Mouse (Mus musculus): ENCODE data around the gene Atp6v1a. TPM values are rescaled to one million over a fixed set of nuclear protein-coding genes. Genes with fewer than 3 reads are reported as not detected.

The Atp6v1a gene
- polyA plus RNA-seq (2016; fragmentation: Nextera tagmentation; extraction: Ambion mirVana) = 38.1 and 39.2 TPM in 2 replicates

- peak; percentile 96 for DNase-seq (ENCODE audit: low spot score)
- Histone ChIP-seq H3K4me3 (peak within 1 kb of the TSS; percentile 95), H3K4me1 (peaks cover 11% of the 10 kb centered on the region), H3K27ac (peak within 1 kb of the TSS; percentile 96), H3K36me3 (no peaks in the 10 kb centered on the region), H3K27me3 (ENCODE audit: insufficient read depth, poor library complexity, severe bottlenecking) (no peaks in the 10 kb centered on the region), H3K9me3 (no peaks in the 10 kb centered on the region)
- WGBS = under 1% methylated on average over 71 of the region's 71 CpGs
These were observed at the start of gene Atp6v1a, which contains the start of gene Naa50 for GRCm38 (mm10) chr16:44139536-44140185. Gene Atp6v1a (minus strand): TSS chr16:44139705. Gene Naa50 (plus strand): TSS chr16:44139830.

- no peak overlapping the region for H3K4me3 ChIP-seq
- H3K4me1 ChIP-seq = peaks cover 5% of the 10 kb centered on the region; the same call in 1 of the 2 replicates
- WGBS = 79% methylated on average over 3 of the region's 3 CpGs
- no peak for DNase-seq (ENCODE audit: low spot score)
- H3K36me3 ChIP-seq = peaks cover 9% of the 10 kb centered on the region; the same call in 1 of the 2 replicates
- no peaks in the 10 kb centered on the region for H3K27me3 ChIP-seq (ENCODE audit: insufficient read depth, poor library complexity, severe bottlenecking)
- no peak overlapping the region for H3K27ac ChIP-seq
- peaks cover 3% of the 10 kb centered on the region; the same call in 1 of the 2 replicates for H3K9me3 ChIP-seq
These were observed 49.3 kb upstream of the Atp6v1a start for GRCm38 (mm10) chr16:44188766-44189165.

- H3K27me3 ChIP-seq (ENCODE audit: insufficient read depth, poor library complexity, severe bottlenecking) = no peaks in the 10 kb centered on the region
- no peaks in the 10 kb centered on the region; the same call in 1 of the 2 replicates for H3K4me1 ChIP-seq
- H3K9me3 ChIP-seq = peaks cover 3% of the 10 kb centered on the region; the same call in 1 of the 2 replicates
- no peak overlapping the region for H3K27ac ChIP-seq
- H3K36me3 ChIP-seq = peaks cover 11% of the 10 kb centered on the region; the same call in 1 of the 2 replicates
- WGBS = 95% methylated on average over 4 of the region's 4 CpGs
- DNase-seq (ENCODE audit: low spot score) = no peak
- H3K4me3 ChIP-seq = no peak overlapping the region
These were observed 47.7 kb upstream of the Atp6v1a start for GRCm38 (mm10) chr16:44187172-44187571.

- no peak for DNase-seq (ENCODE audit: low spot score)
- Histone ChIP-seq H3K9me3 (peaks cover 3% of the 10 kb centered on the region; the same call in 1 of the 2 replicates), H3K36me3 (peaks cover 14% of the 10 kb centered on the region; the same call in 1 of the 2 replicates), H3K4me1 (no peaks in the 10 kb centered on the region), H3K4me3 (no peak overlapping the region), H3K27me3 (ENCODE audit: insufficient read depth, poor library complexity, severe bottlenecking) (no peaks in the 10 kb centered on the region), H3K27ac (no peak overlapping the region)
- WGBS = 88% methylated on average over 3 of the region's 3 CpGs
These were observed 45.3 kb upstream of the Atp6v1a start for GRCm38 (mm10) chr16:44184769-44185168.

GRCm38 (mm10) chr16:44182597-44182996 lies 43.1 kb upstream of the Atp6v1a start:
- peaks cover 10% of the 10 kb centered on the region; the same call in 1 of the 2 replicates for H3K36me3 ChIP-seq
- H3K4me1 ChIP-seq = 0 out of 2 replicates have a peak, but pooled peaks cover 5% of the 10 kb centered on the region
- no peaks in the 10 kb centered on the region for H3K9me3 ChIP-seq
- no peak overlapping the region for H3K4me3 ChIP-seq
- 87% methylated on average over 1 of the region's 1 CpGs for WGBS
- no peak for DNase-seq (ENCODE audit: low spot score)
- no peak overlapping the region for H3K27ac ChIP-seq
- no peaks in the 10 kb centered on the region for H3K27me3 ChIP-seq (ENCODE audit: insufficient read depth, poor library complexity, severe bottlenecking)

GRCm38 (mm10) chr16:44178555-44178954 lies 39.0 kb upstream of the Atp6v1a start:
- H3K27ac ChIP-seq = no peak overlapping the region
- 66% methylated on average over 1 of the region's 1 CpGs for WGBS
- H3K27me3 ChIP-seq (ENCODE audit: insufficient read depth, poor library complexity, severe bottlenecking) = no peaks in the 10 kb centered on the region
- H3K4me3 ChIP-seq = no peak overlapping the region
- H3K4me1 ChIP-seq = peaks cover 21% of the 10 kb centered on the region
- DNase-seq (ENCODE audit: low spot score) = no peak
- H3K9me3 ChIP-seq = no peaks in the 10 kb centered on the region
- peaks cover 9% of the 10 kb centered on the region; the same call in 1 of the 2 replicates for H3K36me3 ChIP-seq

GRCm38 (mm10) chr16:44176511-44176910 lies 37.0 kb upstream of the Atp6v1a start:
- no peaks in the 10 kb centered on the region for H3K9me3 ChIP-seq
- peak; percentile 68 for DNase-seq (ENCODE audit: low spot score)
- H3K27me3 ChIP-seq (ENCODE audit: insufficient read depth, poor library complexity, severe bottlenecking) = no peaks in the 10 kb centered on the region
- WGBS = 86% methylated on average over 2 of the region's 2 CpGs
- no peak overlapping the region for H3K4me3 ChIP-seq
- H3K4me1 ChIP-seq = peaks cover 21% of the 10 kb centered on the region
- no peak overlapping the region for H3K27ac ChIP-seq
- peaks cover 4% of the 10 kb centered on the region; the same call in 1 of the 2 replicates for H3K36me3 ChIP-seq

GRCm38 (mm10) chr16:44175001-44175400 lies 35.5 kb upstream of the Atp6v1a start:
- 44% methylated on average over 1 of the region's 1 CpGs for WGBS

GRCm38 (mm10) chr16:44173966-44174530 lies 34.5 kb upstream of the Atp6v1a start:
- Histone ChIP-seq H3K4me3 (peak overlapping the region; percentile 86), H3K9me3 (no peaks in the 10 kb centered on the region), H3K4me1 (peaks cover 21% of the 10 kb centered on the region), H3K36me3 (peaks cover 3% of the 10 kb centered on the region; the same call in 1 of the 2 replicates), H3K27ac (peak overlapping the region; percentile 99), H3K27me3 (ENCODE audit: insufficient read depth, poor library complexity, severe bottlenecking) (no peaks in the 10 kb centered on the region)
- 23% methylated on average over 7 of the region's 7 CpGs for WGBS
- DNase-seq (ENCODE audit: low spot score) = no peak

More at GRCm38 (mm10) chr16:44175001-44175400, 35.5 kb upstream of the Atp6v1a start:
- H3K27me3 ChIP-seq (ENCODE audit: insufficient read depth, poor library complexity, severe bottlenecking) = no peaks in the 10 kb centered on the region
- no peak overlapping the region for H3K4me3 ChIP-seq
- H3K27ac ChIP-seq = no peak overlapping the region
- peaks cover 21% of the 10 kb centered on the region for H3K4me1 ChIP-seq
- H3K36me3 ChIP-seq = peaks cover 3% of the 10 kb centered on the region; the same call in 1 of the 2 replicates
- DNase-seq (ENCODE audit: low spot score) = no peak
- no peaks in the 10 kb centered on the region for H3K9me3 ChIP-seq

- no peaks in the 10 kb centered on the region for H3K27me3 ChIP-seq (ENCODE audit: insufficient read depth, poor library complexity, severe bottlenecking)
- peak within 1 kb of the TSS; percentile 99 for H3K27ac ChIP-seq
- H3K9me3 ChIP-seq = no peaks in the 10 kb centered on the region
- under 1% methylated on average over 54 of the region's 77 CpGs for WGBS
- 0 out of 2 replicates have a peak, but pooled peaks cover under 1% of the 10 kb centered on the region for H3K36me3 ChIP-seq
- H3K4me3 ChIP-seq = peak within 1 kb of the TSS; percentile 86
- peaks cover 17% of the 10 kb centered on the region for H3K4me1 ChIP-seq
- peak; percentile 82 for DNase-seq (ENCODE audit: low spot score)
These were observed 33.8 kb upstream of the Atp6v1a start, which contains the start of gene Usf3 for GRCm38 (mm10) chr16:44173155-44173941. Gene Usf3 (plus strand): TSS chr16:44173246.

- Histone ChIP-seq H3K27me3 (ENCODE audit: insufficient read depth, poor library complexity, severe bottlenecking) (no peaks in the 10 kb centered on the region), H3K4me3 (peak overlapping the region; percentile 86), H3K27ac (peak overlapping the region; percentile 99), H3K9me3 (no peaks in the 10 kb centered on the region), H3K36me3 (no peaks in the 10 kb centered on the region), H3K4me1 (peaks cover 16% of the 10 kb centered on the region)
- DNase-seq (ENCODE audit: low spot score) = peak; percentile 100
- WGBS = under 1% methylated on average over 26 of the region's 26 CpGs
These were observed 33.0 kb upstream of the Atp6v1a start for GRCm38 (mm10) chr16:44172297-44173154.

GRCm38 (mm10) chr16:44168990-44169389 lies 29.5 kb upstream of the Atp6v1a start:
- no peaks in the 10 kb centered on the region for H3K27me3 ChIP-seq (ENCODE audit: insufficient read depth, poor library complexity, severe bottlenecking)
- H3K9me3 ChIP-seq = no peaks in the 10 kb centered on the region
- H3K36me3 ChIP-seq = no peaks in the 10 kb centered on the region
- no peak for DNase-seq (ENCODE audit: low spot score)
- no peaks in the 10 kb centered on the region; the same call in 1 of the 2 replicates for H3K4me1 ChIP-seq
- H3K27ac ChIP-seq = no peak overlapping the region
- 90% methylated on average over 4 of the region's 4 CpGs for WGBS
- no peak overlapping the region for H3K4me3 ChIP-seq

Measured in heart, embryonic 10.5 days (tissue).